Mouse (Mus musculus): ENCODE measurements around the gene Lyg1. TPM values are rescaled to one million over a fixed set of nuclear protein-coding genes. Genes with fewer than 3 reads are reported as not detected.
A peak's percentile ranks its signal among the peaks of the same experiment; 100 is the strongest.

The Lyg1 gene
- not detected in 2 replicates for polyA plus RNA-seq (2014; fragmentation: Nextera tagmentation; extraction: Ambion mirVana)

GRCm38 (mm10) chr1:37957659-37958058, at the start of gene Lyg1:
Gene Lyg1 (minus strand): TSS chr1:37957759.
- no peak within 1 kb of the TSS for H3K4me2 ChIP-seq (ENCODE audit: low read depth)
- DNase-seq (ENCODE audit: low spot score) (no peak), ATAC-seq (ENCODE audit: insufficient read depth, low FRiP score, low TSS enrichment) (no peak)
- no peak within 1 kb of the TSS for H3K9ac ChIP-seq (ENCODE audit: low read length)
- H3K27me3 ChIP-seq (ENCODE audit: control insufficient read depth, insufficient read depth, low read length), result no peaks in the 10 kb centered on the region
- H3K4me3 ChIP-seq (ENCODE audit: low read depth, low read length), result no peak within 1 kb of the TSS
- no peak within 1 kb of the TSS for H3K27ac ChIP-seq (ENCODE audit: low read depth, low read length)
- H3K4me1 ChIP-seq (ENCODE audit: control insufficient read depth, insufficient read depth, low read length), result no peaks in the 10 kb centered on the region
- H3K36me3 ChIP-seq (ENCODE audit: control insufficient read depth, insufficient read depth, low read length), result no peaks in the 10 kb centered on the region
- WGBS, result 88% methylated on average over 5 of the region's 5 CpGs
- H3K9me3 ChIP-seq (ENCODE audit: control insufficient read depth, low read length), result no peaks in the 10 kb centered on the region

DNA sequence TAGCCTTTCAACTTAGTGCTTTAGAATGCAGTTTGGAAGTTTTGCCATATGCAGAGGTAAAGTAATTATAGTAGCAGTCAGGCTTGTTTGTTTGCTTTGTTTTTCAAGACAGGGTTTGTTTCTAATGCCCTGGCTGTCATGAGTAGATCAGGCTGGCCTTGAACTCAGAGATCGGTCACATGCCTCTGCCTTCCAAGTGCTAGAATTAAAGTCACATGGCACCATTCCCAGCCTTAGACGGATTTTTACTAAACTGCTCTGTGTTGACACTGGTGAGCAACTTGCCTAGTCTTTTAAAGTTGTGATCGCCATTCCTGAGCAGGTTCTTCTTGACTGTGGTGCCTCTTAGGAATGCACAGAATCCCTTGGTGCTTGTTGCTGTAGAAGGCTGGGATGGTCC, 49.2 kb upstream of the Lyg1 start:
- no peak overlapping the region for H3K9ac ChIP-seq (ENCODE audit: low read length)
- no peak for DNase-seq (ENCODE audit: low spot score)
- no peak for ATAC-seq (ENCODE audit: insufficient read depth, low FRiP score, low TSS enrichment)
- H3K27me3 ChIP-seq (ENCODE audit: control insufficient read depth, insufficient read depth, low read length), result no peaks in the 10 kb centered on the region
- no peak overlapping the region for H3K27ac ChIP-seq (ENCODE audit: low read depth, low read length)
- H3K4me1 ChIP-seq (ENCODE audit: control insufficient read depth, insufficient read depth, low read length), result no peaks in the 10 kb centered on the region
- no peak overlapping the region for H3K4me2 ChIP-seq (ENCODE audit: low read depth)
- no peak overlapping the region for H3K4me3 ChIP-seq (ENCODE audit: low read depth, low read length)
- whole genome bisulfite sequencing, result 81% methylated on average over 3 of the region's 3 CpGs
- no peaks in the 10 kb centered on the region for H3K9me3 ChIP-seq (ENCODE audit: control insufficient read depth, low read length)
- H3K36me3 ChIP-seq (ENCODE audit: control insufficient read depth, insufficient read depth, low read length), result no peaks in the 10 kb centered on the region

DNA sequence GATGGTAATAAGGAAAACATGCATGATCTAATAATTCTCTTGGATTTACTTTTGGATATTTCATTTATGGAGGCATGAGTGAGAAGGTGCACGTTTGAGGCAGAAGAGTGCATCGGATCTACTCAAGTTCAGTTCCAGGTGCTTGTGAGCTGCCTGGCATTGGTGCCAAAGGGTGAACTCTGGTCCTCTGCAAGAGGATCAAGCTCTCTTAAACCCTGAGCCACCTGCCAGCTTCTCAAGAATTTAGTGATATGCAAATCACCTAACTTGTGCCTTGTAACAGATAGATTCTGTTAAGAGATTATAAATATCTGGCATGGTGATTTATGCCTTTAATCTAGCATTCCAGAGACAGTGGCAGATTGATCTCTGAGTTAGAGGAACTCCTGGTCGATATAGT, 45.5 kb upstream of the Lyg1 start:
- H3K36me3 ChIP-seq (ENCODE audit: control insufficient read depth, insufficient read depth, low read length), result no peaks in the 10 kb centered on the region
- DNase-seq (ENCODE audit: low spot score), result no peak
- ATAC-seq (ENCODE audit: insufficient read depth, low FRiP score, low TSS enrichment), result no peak
- no peaks in the 10 kb centered on the region for H3K27me3 ChIP-seq (ENCODE audit: control insufficient read depth, insufficient read depth, low read length)
- H3K4me2 ChIP-seq (ENCODE audit: low read depth), result no peak overlapping the region
- H3K27ac ChIP-seq (ENCODE audit: low read depth, low read length), result no peak overlapping the region
- H3K9me3 ChIP-seq (ENCODE audit: control insufficient read depth, low read length), result no peaks in the 10 kb centered on the region
- H3K4me3 ChIP-seq (ENCODE audit: low read depth, low read length), result no peak overlapping the region
- peaks cover 8% of the 10 kb centered on the region for H3K4me1 ChIP-seq (ENCODE audit: control insufficient read depth, insufficient read depth, low read length)
- WGBS, result 91% methylated on average over 3 of the region's 3 CpGs
- no peak overlapping the region for H3K9ac ChIP-seq (ENCODE audit: low read length)

DNA sequence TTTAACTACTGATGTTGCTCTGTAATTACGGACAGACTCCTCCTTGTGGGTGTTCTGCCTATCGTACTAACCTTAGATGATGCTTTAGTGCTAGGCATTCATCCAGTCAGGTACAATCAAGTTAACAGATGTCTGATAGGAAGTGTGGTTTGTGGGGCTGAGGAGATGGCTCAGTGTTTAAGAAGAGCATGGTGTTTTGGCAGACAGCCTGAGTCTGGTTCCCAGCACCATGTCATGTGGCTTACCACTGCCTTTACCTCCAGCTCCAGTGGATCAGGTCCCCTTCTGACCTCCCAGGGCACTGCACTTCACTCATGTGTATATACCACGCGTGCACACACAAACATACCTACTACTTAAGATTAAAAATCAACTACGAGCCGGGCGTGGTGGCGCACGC, 44.4 kb upstream of the Lyg1 start:
- H3K9me3 ChIP-seq (ENCODE audit: control insufficient read depth, low read length), result no peaks in the 10 kb centered on the region
- no peaks in the 10 kb centered on the region for H3K27me3 ChIP-seq (ENCODE audit: control insufficient read depth, insufficient read depth, low read length)
- WGBS, result 93% methylated on average over 9 of the region's 9 CpGs
- ATAC-seq (ENCODE audit: insufficient read depth, low FRiP score, low TSS enrichment), result no peak
- peaks cover 8% of the 10 kb centered on the region for H3K4me1 ChIP-seq (ENCODE audit: control insufficient read depth, insufficient read depth, low read length)
- no peak overlapping the region for H3K27ac ChIP-seq (ENCODE audit: low read depth, low read length)
- no peaks in the 10 kb centered on the region for H3K36me3 ChIP-seq (ENCODE audit: control insufficient read depth, insufficient read depth, low read length)
- no peak overlapping the region for H3K9ac ChIP-seq (ENCODE audit: low read length)
- H3K4me2 ChIP-seq (ENCODE audit: low read depth), result no peak overlapping the region
- no peak for DNase-seq (ENCODE audit: low spot score)
- H3K4me3 ChIP-seq (ENCODE audit: low read depth, low read length), result no peak overlapping the region

GRCm38 (mm10) chr1:38000844-38001243, 43.3 kb upstream of the Lyg1 start:
- H3K4me2 ChIP-seq (ENCODE audit: low read depth), result no peak overlapping the region
- H3K27me3 ChIP-seq (ENCODE audit: control insufficient read depth, insufficient read depth, low read length), result no peaks in the 10 kb centered on the region
- H3K4me1 ChIP-seq (ENCODE audit: control insufficient read depth, insufficient read depth, low read length), result peaks cover 8% of the 10 kb centered on the region
- no peak overlapping the region for H3K27ac ChIP-seq (ENCODE audit: low read depth, low read length)
- no peak for DNase-seq (ENCODE audit: low spot score)
- WGBS, result 94% methylated on average over 8 of the region's 8 CpGs
- no peaks in the 10 kb centered on the region for H3K9me3 ChIP-seq (ENCODE audit: control insufficient read depth, low read length)
- no peak overlapping the region for H3K9ac ChIP-seq (ENCODE audit: low read length)
- no peak for ATAC-seq (ENCODE audit: insufficient read depth, low FRiP score, low TSS enrichment)
- H3K36me3 ChIP-seq (ENCODE audit: control insufficient read depth, insufficient read depth, low read length), result no peaks in the 10 kb centered on the region
- no peak overlapping the region for H3K4me3 ChIP-seq (ENCODE audit: low read depth, low read length)

- H3K27me3 ChIP-seq (ENCODE audit: control insufficient read depth, insufficient read depth, low read length), result no peaks in the 10 kb centered on the region
- H3K4me1 ChIP-seq (ENCODE audit: control insufficient read depth, insufficient read depth, low read length), result peaks cover 8% of the 10 kb centered on the region
- peak overlapping the region; percentile 95 for H3K4me3 ChIP-seq (ENCODE audit: low read depth, low read length)
- 86% methylated on average over 3 of the region's 3 CpGs for WGBS
- no peak overlapping the region for H3K4me2 ChIP-seq (ENCODE audit: low read depth)
- peaks cover 2% of the 10 kb centered on the region for H3K36me3 ChIP-seq (ENCODE audit: control insufficient read depth, insufficient read depth, low read length)
- no peak for ATAC-seq (ENCODE audit: insufficient read depth, low FRiP score, low TSS enrichment)
- no peaks in the 10 kb centered on the region for H3K9me3 ChIP-seq (ENCODE audit: control insufficient read depth, low read length)
- no peak overlapping the region for H3K27ac ChIP-seq (ENCODE audit: low read depth, low read length)
- no peak for DNase-seq (ENCODE audit: low spot score)
- H3K9ac ChIP-seq (ENCODE audit: low read length), result no peak overlapping the region
Measured at GRCm38 (mm10) chr1:37999552-37999951, 42.0 kb upstream of the Lyg1 start.

GRCm38 (mm10) chr1:37998371-37999199, 41.0 kb upstream of the Lyg1 start:
- Histone ChIP-seq H3K27ac (ENCODE audit: low read depth, low read length) (peak overlapping the region; percentile 83), H3K36me3 (ENCODE audit: control insufficient read depth, insufficient read depth, low read length) (peaks cover 3% of the 10 kb centered on the region), H3K9ac (ENCODE audit: low read length) (peak overlapping the region; percentile 91), H3K27me3 (ENCODE audit: control insufficient read depth, insufficient read depth, low read length) (no peaks in the 10 kb centered on the region), H3K9me3 (ENCODE audit: control insufficient read depth, low read length) (no peaks in the 10 kb centered on the region), H3K4me3 (ENCODE audit: low read depth, low read length) (peak overlapping the region; percentile 95), H3K4me2 (ENCODE audit: low read depth) (peak overlapping the region; percentile 52), H3K4me1 (ENCODE audit: control insufficient read depth, insufficient read depth, low read length) (peaks cover 8% of the 10 kb centered on the region)
- WGBS, result 6% methylated on average over 29 of the region's 47 CpGs
- peak; percentile 33 for ATAC-seq (ENCODE audit: insufficient read depth, low FRiP score, low TSS enrichment)
- no peak for DNase-seq (ENCODE audit: low spot score)

GRCm38 (mm10) chr1:37997867-37998266, 40.3 kb upstream of the Lyg1 start, which contains the start of the genes Txndc9 and Eif5b:
Gene Txndc9 (minus strand): TSS chr1:37997893.
Gene Eif5b (plus strand): TSS chr1:37998010.
- DNase-seq (ENCODE audit: low spot score) (peak; percentile 98), ATAC-seq (ENCODE audit: insufficient read depth, low FRiP score, low TSS enrichment) (peak; percentile 94)
- Histone ChIP-seq H3K4me3 (ENCODE audit: low read depth, low read length) (peak within 1 kb of the TSS; percentile 95), H3K4me2 (ENCODE audit: low read depth) (peak within 1 kb of the TSS; percentile 52), H3K4me1 (ENCODE audit: control insufficient read depth, insufficient read depth, low read length) (peaks cover 8% of the 10 kb centered on the region), H3K9me3 (ENCODE audit: control insufficient read depth, low read length) (no peaks in the 10 kb centered on the region), H3K9ac (ENCODE audit: low read length) (peak within 1 kb of the TSS; percentile 91), H3K27ac (ENCODE audit: low read depth, low read length) (peak within 1 kb of the TSS; percentile 83), H3K27me3 (ENCODE audit: control insufficient read depth, insufficient read depth, low read length) (no peaks in the 10 kb centered on the region), H3K36me3 (ENCODE audit: control insufficient read depth, insufficient read depth, low read length) (peaks cover 6% of the 10 kb centered on the region)
- under 1% methylated on average over 50 of the region's 50 CpGs for WGBS

All from neural tube, embryonic 11.5 days (tissue).